Mouse (Mus musculus) mesoderm, embryonic 11.5 days (tissue): ENCODE measurements around the gene Klhl1.
"Not testable (repeated sequence)": the region's sequence is repeated elsewhere in the genome, so short reads cannot be mapped to it uniquely, and the experiment has no call there.

Experiments used
- DNase-seq: peaks from one replicate; pipeline ENCODE4 v3.0.0-alpha.2; 2012; ENCODE audit warnings: low read depth, low spot score

Gene Klhl1

GRCm38 (mm10) chr14:96518954-96519682, at the start of gene Klhl1:
Klhl1 (minus strand) TSS chr14:96519102.
- peak; percentile 26 for DNase-seq

- no peak for DNase-seq
These were observed 34.8 kb upstream of the Klhl1 start for GRCm38 (mm10) chr14:96553668-96554067.

- peak; percentile 55 for DNase-seq
These were observed 550 bp downstream of the Klhl1 start for GRCm38 (mm10) chr14:96518151-96518953.

GRCm38 (mm10) chr14:96517727-96518126, 1.2 kb downstream of the Klhl1 start:
- no peak for DNase-seq

GRCm38 (mm10) chr14:96499936-96500335, 19.0 kb downstream of the Klhl1 start:
- DNase-seq: no peak

- no peak for DNase-seq
These were observed 47.1 kb downstream of the Klhl1 start for GRCm38 (mm10) chr14:96471812-96472211.

GRCm38 (mm10) chr14:96471336-96471735, 47.6 kb downstream of the Klhl1 start:
- no peak for DNase-seq

- no peak for DNase-seq
These were observed 57.1 kb downstream of the Klhl1 start for GRCm38 (mm10) chr14:96461756-96462155.

GRCm38 (mm10) chr14:96392032-96392737, 126.7 kb downstream of the Klhl1 start:
- no peak for DNase-seq

GRCm38 (mm10) chr14:96362727-96363126, 156.2 kb downstream of the Klhl1 start:
- DNase-seq: no peak

GRCm38 (mm10) chr14:96348220-96348619, 170.7 kb downstream of the Klhl1 start:
- DNase-seq: no peak

GRCm38 (mm10) chr14:96331069-96331468, 187.8 kb downstream of the Klhl1 start:
- DNase-seq: no peak

GRCm38 (mm10) chr14:96217805-96218441, 301.0 kb downstream of the Klhl1 start:
- peak; percentile 53 for DNase-seq

- not testable (repeated sequence) for DNase-seq
These were observed 324.1 kb downstream of the Klhl1 start for GRCm38 (mm10) chr14:96194795-96195194.

- DNase-seq: no peak
These were observed 344.4 kb downstream of the Klhl1 start for GRCm38 (mm10) chr14:96174546-96174945.

- DNase-seq: no peak
These were observed 375.8 kb downstream of the Klhl1 start for GRCm38 (mm10) chr14:96143137-96143536.

- DNase-seq: no peak
These were observed 378.7 kb downstream of the Klhl1 start for GRCm38 (mm10) chr14:96140246-96140645.

GRCm38 (mm10) chr14:96107396-96107795, 411.5 kb downstream of the Klhl1 start:
- no peak for DNase-seq

GRCm38 (mm10) chr14:96081681-96082207, 437.2 kb downstream of the Klhl1 start:
- peak; percentile 37 for DNase-seq

GRCm38 (mm10) chr14:96065884-96066283, 453.0 kb downstream of the Klhl1 start:
- DNase-seq: no peak
